Mouse (Mus musculus): ENCODE measurements around the gene Spsb4. TPM values are rescaled to one million over a fixed set of nuclear protein-coding genes. Genes with fewer than 3 reads are reported as not detected.

Spsb4 gene
- 6.6 TPM for polyA plus RNA-seq (2014; fragmentation: Illumina TruSeq; extraction: RNeasy Lipid Tissue Mini Kit (QIAGEN cat#74804))

GRCm38 (mm10) chr9:97018677-97019147 is at the start of gene Spsb4:
Gene Spsb4 (minus strand): TSS chr9:97018843.

Other genes with a start within 250 kb of the Spsb4 start
- gene Pxylp1, start 126.2 kb downstream of the Spsb4 start, polyA plus RNA-seq (2014; fragmentation: Illumina TruSeq; extraction: RNeasy Lipid Tissue Mini Kit (QIAGEN cat#74804)): 8.0 TPM
- 251 TPM for gene Slc25a36, start 92.3 kb upstream of the Spsb4 start, polyA plus RNA-seq (2014; fragmentation: Illumina TruSeq; extraction: RNeasy Lipid Tissue Mini Kit (QIAGEN cat#74804))